Mouse (Mus musculus): Measurements from ENCODE around the gene Apoa5.

Gene Apoa5

DNA sequence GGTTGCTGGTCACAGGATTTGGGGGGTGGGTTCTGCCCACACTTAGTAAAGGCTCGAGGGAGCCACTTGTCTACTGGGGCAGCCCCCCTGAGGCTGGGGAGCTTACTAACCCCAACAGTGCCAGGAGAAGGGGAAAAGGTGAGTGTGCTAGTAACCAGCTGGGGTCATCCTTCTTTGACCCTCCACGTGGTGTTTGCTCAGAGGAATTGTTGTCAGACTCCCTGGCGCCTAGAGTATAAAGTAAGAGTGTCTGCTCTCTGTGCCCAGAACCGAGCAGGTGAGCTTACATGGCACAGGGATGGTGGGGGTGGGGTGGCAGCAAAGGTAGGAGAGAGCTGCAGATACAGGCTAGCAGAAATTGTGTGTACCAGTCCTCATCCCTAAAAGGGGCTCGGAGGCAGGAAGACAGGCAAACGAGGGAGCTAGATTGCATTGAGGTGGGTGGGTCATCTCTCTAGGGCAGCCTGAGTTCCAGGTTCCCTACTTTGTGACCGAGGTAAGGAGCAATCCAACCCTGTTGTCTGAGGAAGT is at the start of gene Apoa5:
Apoa5 (plus strand) TSS at position 291 of the 531 bp plus-strand sequence.
- no peak for DNase-seq (ENCODE audit: low read depth, low spot score)

DNA sequence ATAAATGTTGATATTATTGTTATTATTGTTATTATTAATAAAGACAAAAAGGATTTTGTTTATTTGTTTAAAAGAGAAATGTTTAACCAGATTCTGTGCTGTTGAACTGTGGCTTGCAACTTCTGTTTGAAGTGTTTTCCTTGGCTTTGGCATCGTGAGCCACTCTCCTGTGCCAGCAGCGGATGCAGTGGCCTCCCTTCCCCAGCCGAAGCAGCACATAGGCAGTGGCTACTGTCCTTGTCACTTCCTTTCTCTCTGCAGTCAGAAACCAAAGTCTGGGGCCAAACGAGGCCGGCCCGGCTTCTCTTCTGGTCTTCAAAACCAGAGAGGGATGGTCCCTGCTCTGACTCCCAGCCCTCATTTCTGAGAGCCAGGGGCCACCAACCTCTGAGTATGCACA is 45.3 kb upstream of the Apoa5 start:
- no peak for DNase-seq (ENCODE audit: low read depth, low spot score)

DNA sequence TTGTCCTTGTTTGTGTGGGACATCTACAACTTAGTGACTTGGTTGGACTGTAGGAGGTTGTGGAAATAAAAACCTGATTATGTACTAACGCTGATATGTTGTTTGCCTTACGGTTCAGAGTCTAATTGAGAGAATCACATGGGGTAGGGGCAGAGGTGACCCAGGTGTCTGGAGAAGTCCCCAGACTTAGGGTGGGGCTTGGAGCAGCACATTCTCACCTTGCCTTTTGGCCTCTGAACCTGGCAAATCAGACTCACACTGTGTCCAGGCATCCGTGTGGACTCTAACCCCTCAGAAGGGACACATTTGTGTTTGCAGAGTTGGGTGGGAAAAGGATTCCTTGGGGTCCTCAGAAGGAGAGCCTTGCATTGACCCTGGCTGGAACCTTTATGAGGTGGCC is 44.3 kb upstream of the Apoa5 start:
- no peak for DNase-seq (ENCODE audit: low read depth, low spot score)

DNA sequence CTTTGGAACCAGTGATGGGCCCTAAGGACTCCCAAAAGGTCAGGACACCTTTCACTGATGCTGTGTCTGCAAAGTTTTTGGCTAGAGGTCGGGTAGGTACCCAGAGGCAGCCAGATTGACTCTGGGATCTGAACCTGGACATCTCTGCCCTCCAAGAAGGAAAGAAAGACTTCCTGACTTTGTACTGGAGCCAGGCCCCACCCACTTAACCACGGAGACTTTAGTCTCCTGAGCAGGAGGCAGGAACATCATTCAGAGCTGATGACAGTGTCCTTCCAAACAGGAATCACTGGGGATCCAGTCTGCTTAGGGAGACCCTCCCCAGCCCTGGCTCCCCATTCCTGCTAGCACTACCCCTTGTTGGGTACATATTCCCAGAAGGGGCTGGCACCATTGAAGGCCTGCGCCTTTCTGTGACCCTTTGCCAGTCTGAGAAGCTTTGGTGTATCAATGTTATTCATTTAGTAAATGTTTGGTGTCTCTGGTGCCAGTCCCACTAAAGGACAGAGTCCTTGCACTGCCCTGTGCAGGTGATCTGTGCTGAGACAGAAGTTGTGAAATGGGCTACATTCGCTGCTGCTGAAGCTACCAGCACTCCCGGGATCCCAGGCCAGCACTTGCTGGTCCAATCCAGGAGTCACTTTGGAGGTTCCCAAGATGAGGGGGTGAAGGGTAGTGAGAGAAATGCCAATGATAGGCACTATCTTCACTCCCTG is 43.3 kb upstream of the Apoa5 start:
- no peak for DNase-seq (ENCODE audit: low read depth, low spot score)

DNA sequence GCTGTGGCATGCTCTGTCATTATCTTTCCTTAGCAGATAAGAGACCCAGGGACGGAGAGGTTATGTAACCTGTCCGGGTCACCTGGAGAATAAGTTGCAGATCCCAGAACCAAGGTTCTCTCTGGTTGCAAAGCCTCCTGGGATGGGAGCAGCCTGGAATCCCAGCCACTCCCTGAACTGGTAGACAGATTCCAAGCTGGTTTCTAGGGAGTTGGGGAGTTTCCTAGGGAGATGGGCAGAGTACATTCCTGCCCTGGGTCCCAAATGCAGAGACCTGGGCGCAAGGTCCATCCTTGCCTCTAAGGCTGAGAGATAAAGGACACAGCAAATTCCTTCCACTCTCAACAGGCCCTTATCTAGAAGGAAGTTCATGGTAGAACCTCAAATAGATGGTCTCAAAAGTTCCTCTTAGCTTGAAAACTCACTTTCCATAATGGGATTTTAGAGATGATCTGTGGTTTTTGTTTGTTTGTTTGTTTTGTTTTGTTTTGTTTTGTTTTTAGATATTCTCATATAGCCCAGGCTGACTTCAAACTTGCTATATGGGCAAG is 41.3 kb upstream of the Apoa5 start:
- no peak for DNase-seq (ENCODE audit: low read depth, low spot score)

DNA sequence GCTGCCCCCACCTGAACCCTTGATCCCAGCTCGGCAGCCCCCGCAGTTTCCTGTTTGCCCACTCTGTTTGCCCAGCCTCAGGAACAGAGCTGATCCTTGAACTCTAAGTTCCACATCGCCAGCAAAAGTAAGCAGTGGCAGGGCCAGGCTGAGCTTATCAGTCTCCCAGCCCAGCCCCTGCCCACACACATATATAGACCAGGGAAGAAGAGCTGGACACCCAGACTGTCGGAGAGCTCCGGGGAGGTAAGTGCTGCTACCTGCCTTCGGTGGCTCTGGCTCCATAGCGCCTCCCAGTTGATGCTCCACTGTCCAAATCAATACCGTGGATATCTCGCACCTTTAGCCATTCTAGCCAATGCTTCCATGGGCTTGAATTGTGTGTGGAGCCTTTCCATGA is 39.9 kb upstream of the Apoa5 start, which contains the start of gene Apoa1:
Apoa1 (plus strand) TSS at position 90 of the 400 bp plus-strand sequence.
- no peak for DNase-seq (ENCODE audit: low read depth, low spot score)

DNA sequence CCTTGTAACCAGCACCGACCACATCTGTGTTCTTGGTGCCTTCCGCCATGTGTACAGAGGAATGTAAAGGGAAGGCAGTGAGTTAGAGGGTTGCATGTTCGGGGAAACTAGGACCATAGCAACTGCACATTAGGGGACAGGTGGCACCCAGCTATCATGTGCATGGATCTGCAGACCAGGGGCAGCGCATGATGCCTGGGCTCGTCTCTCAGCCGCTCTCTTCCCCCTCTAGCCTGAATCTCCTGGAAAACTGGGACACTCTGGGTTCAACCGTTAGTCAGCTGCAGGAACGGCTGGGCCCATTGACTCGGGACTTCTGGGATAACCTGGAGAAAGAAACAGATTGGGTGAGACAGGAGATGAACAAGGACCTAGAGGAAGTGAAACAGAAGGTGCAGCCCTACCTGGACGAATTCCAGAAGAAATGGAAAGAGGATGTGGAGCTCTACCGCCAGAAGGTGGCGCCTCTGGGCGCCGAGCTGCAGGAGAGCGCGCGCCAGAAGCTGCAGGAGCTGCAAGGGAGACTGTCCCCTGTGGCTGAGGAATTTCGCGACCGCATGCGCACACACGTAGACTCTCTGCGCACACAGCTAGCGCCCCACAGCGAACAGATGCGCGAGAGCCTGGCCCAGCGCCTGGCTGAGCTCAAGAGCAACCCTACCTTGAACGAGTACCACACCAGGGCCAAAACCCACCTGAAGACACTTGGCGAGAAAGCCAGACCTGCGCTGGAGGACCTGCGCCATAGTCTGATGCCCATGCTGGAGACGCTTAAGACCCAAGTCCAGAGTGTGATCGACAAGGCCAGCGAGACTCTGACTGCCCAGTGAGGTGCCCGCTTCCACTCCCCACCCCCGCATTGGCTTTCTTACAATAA is 38.6 kb upstream of the Apoa5 start:
- DNase-seq (ENCODE audit: low read depth, low spot score) = peak; percentile 83

DNA sequence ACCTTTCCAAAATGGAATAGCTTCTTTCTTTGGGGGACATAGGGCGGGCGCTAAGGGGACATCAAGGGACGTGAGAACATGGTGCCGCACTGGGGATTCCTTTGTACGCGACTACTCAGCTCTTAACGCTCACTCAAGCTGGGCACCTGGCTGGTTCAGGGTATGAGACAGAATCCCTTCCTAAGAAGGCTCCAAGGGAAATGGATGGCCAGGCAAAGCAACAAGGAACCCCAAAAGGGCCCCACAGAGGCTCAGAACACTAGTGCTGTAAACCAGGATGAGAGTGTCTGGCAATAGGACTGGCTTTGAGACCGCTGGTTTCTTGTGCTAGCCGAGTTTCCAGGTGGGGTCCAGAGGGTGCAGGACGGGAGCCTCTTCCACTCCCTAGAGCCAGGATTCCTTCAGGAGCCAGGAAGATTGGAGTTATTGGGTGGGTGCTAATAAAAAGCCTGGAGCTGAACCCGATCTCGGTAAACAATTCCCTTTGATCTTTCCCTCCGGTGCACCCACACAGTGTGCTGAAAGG is 37.9 kb upstream of the Apoa5 start:
- DNase-seq (ENCODE audit: low read depth, low spot score) = no peak

DNA sequence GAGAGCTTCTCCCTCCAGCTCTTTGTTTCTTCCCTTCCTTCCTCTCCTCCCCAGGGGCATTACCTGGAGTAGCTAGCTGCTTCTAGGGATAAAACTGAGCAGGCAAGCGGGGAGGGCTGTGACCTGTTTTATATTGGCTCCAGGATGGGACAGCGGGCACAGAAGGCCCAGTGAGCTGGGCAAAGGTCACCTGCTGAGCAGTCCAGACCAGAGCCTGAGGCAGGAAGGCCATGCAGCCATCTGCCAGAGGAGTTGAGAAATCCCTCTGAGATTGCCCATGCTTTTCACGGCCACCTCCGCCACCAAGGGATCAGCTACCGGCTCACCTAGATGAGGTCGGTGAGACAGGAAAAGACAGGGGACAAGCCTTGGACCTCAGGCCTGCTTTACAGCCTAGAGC is 33.2 kb upstream of the Apoa5 start:
- DNase-seq (ENCODE audit: low read depth, low spot score) = no peak

DNA sequence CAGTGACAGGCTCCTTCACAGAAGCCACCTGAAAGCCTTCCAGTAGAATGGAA is 33.0 kb upstream of the Apoa5 start, which contains the start of gene Apoc3:
Apoc3 (minus strand) TSS at position 41 of the 53 bp plus-strand sequence.
- DNase-seq (ENCODE audit: low read depth, low spot score) = no peak

DNA sequence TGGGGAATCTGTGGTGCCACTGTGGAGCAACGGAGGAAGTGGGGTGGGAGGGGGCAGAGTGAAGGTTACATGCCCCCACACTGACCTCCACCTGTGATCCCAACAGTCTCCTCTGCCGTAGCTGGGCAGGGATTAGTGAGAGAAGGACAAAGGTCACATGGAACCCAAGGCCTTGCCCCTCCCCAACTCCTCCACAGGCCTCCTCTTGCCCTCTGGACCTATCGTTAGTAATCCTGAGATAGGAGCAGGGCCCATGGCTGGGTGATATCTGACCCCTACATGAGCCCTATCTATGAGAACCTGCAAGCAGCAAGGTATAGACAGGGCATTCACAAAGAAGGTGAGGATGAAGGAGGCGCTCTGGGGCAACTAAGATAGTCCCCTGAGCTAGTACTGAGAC is 32.8 kb upstream of the Apoa5 start:
- no peak for DNase-seq (ENCODE audit: low read depth, low spot score)

DNA sequence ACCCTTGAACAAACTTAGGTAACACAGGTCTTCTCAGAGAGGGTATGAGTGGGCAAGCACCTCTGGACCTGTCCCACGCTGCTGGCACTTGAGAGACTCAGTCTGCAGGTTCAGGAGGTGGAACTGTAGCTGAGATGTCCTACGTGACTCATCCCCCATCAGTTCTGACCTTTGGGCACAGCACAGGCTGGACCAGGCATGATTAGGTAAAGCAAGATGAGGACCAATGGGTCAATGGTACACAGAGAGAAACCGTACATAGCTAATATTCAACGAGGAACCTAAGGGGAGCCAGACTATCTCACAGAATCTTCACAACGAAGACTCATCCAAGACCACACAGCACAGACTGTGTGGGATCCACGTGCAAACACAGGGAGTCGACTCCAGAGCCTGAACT is 29.6 kb upstream of the Apoa5 start:
- no peak for DNase-seq (ENCODE audit: low read depth, low spot score)

DNA sequence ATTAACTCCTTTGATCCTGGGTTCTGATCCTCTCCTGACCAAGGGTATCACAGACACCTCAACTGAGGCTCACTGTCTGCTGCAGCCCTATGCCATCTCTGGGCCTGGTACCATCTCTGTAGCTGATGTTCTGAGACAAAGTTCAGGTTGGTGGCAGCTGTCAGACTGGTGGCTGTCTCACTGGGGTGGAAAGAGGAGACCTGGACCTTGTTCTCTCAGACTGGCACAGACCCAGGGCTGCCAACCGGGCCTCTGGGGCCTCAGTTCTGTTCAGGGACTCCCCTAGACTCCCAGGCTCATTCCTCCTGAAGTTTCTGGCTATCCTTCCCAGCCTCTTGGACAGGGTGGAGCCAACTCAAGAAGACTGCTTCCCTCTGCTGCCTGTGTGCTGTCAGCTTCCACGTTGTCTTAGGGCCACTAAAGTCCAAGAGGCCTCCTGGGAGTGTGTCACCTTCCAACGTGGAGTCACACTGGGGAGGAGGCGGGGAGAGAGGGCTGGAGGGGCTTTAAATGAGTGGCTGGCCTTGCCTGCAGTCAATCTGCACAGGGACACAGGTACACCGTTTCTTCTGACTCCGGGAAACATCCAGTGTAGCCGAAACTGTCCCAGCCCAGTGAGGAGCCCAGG is 27.8 kb upstream of the Apoa5 start, which contains the start of gene Apoa4:
Apoa4 (plus strand) TSS at position 171 of the 628 bp plus-strand sequence.
- no peak for DNase-seq (ENCODE audit: low read depth, low spot score)

DNA sequence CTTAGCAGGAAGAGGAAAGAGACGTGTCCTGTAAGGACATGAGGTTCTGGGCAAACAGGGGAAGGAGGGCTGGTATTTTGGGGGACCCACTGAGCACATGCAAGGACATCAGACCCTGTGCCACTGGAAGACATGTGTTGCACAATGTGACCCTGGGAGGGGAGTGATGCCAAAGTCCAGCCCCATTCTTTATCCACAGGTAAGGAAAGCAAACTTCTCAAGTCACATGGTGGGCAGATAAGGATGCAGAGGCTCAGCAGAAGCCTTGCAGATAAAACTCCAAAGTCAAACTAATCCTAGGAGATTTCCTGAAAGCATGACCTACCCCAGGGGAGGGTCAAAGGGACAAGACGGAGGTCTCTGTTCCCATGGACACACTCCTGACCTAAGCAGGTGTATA is 26.6 kb upstream of the Apoa5 start:
- no peak for DNase-seq (ENCODE audit: low read depth, low spot score)

DNA sequence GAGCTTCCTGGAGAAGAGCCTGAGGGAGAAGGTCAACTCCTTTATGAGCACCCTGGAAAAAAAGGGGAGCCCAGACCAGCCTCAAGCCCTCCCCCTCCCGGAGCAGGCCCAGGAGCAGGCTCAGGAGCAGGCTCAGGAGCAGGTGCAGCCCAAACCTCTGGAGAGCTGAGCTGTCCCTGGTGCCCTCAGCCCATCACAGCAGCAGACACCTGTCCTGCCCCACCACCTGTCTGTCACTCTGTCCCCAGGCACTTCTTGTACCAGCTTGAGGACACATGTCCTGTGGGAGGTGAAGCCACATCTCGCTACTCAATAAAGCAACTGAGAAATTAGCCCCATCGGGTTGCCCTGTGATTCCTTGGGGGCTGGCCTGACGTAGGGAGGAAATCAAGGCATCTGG is 25.3 kb upstream of the Apoa5 start:
- no peak for DNase-seq (ENCODE audit: low read depth, low spot score)

DNA sequence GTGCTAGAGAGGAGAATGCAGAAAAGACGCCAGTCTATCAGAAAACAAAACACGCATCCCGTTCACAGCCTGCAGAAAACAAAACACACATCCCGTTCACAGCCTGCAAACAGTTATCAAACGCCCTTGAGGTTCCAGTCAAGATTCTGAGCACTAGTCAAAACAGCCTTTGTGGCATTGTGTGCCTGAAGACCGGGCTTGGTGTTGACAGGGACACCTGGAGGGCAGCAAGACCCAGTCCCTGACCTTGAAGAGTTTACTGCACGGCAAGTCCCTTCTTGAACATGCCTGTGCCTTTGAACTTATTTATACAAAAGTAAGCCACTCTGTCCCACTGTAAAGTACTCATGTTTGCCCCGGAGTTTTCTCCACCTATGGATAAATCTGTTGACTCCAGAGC is 24.8 kb upstream of the Apoa5 start:
- no peak for DNase-seq (ENCODE audit: low read depth, low spot score)

DNA sequence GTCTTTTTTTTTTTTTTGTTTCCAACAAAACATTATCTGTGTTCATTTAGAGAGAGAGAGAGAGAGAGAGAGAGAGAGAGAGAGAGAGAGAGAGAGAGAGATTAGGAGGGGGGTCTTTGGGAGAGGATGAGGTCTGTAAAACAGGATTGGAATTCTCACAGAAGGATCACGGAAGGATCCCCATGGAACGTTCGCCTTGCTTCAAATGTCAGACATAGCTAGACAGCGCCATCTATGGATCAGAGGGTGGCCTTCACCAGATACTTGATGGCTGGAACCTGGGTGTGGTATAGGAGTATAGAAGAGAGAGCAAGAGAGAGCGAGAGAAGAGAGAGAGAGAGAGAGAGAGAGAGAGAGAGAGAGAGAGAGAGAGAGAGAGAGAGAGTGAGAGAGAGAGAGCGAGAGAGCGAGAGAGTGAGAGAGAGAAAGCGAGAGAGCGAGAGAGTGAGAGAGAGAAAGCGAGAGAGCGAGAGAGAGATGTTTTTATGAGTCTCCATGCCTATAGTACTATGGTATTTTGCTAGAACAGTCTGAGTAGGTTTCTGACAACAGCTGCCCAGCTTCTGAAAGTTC is 21.6 kb upstream of the Apoa5 start:
- no peak for DNase-seq (ENCODE audit: low read depth, low spot score)

DNA sequence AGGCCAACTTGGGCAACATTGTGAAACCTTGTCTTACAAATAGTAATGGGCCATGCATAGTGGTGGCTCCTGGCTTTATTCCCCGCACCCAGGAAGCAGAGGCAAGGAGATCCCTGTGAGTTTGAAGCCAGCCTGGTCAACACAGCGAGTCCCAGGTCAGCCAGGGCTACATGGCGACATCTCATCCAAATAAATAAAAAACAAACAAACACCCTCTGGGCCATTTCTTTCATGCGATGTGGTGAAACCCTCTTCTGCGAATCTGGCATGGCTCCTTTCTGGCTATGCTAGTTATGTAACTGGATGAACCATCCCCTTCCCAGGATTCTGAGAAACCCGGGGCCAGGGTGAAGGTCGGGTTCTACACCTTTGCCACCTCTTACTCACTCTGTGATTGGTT is 12.3 kb upstream of the Apoa5 start:
- DNase-seq (ENCODE audit: low read depth, low spot score) = no peak

DNA sequence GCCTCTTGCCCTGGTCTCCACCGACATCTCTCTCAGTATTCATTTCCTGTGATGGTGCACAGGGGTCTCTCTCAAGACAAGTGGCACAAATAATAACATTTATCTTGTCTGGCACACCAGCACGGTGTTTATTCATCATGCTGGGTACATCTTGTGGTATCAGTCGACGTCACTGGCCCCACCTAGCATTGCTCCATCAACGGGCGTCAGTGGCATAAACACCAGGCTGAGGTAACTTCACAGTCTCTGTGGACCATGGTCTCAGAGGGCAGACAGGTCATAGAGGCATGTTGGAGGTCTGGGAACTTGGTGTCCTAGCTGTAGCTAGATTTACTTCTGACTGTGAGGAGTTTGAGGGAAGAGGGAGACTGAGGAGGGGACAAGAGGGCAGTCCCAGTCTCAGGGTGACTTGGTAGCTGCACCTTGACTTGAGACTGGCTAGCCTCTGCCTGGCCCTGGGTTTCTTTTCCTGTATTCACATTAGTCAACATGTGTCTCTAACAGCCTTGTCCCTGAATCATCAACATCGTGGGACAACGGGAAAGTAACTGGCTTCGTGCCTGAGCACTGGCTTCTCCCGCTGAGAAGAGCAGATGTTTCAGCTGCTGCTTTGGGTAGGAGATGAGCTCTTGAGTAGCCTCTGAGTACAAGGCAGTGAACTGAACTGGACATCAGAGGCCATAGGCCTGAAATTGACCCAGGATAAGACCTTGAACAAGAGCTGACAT is 11.6 kb upstream of the Apoa5 start:
- DNase-seq (ENCODE audit: low read depth, low spot score) = no peak

DNA sequence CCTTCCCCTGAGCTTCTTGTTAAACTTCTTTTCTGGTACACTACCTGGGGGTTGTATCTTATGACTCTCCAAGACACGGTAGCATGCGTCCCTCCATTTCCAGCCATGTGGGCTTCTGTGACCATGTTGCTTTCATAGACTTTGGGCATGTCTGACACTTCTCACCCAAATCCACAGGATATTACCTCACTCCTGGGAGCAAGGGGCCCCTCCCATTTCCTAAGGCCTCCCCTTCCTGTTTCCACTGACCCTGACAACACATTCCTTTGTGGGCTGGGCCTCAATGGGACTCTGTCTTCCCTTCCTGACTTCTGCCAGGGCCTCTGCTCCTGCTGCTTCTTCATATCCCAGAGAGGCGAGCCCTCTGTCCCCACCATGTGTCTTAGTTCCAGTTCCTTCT is 10.9 kb upstream of the Apoa5 start:
- DNase-seq (ENCODE audit: low read depth, low spot score) = no peak

DNA sequence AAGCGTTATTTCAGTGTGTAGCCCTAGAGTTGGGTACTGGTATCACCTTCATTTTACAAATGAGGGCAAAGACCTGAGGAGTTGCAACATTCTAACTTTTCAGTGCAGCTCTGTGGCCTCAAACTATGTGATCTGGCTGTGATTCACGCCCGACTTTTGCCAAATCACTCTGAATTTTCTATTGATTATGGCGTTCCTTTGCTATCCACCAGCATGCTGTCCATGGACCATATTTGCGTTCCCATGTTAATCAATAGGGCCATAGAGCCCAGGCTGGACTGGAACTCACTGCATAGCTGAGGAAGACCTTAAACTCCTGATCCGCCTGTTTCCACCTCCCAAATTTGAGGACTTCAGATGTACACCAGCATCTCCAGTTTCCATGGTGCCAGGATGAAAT is 9.3 kb upstream of the Apoa5 start:
- DNase-seq (ENCODE audit: low read depth, low spot score) = no peak

All from WW6 (cell line).